Mouse (Mus musculus) layer of hippocampus, adult 9-10 months (tissue): ENCODE data around the gene Lgr6.

ENCODE experiments used
- DNase-seq: peaks from one replicate; pipeline ENCODE4 v3.0.0; 2022; ENCODE audit warnings: low spot score

The Lgr6 gene

DNA sequence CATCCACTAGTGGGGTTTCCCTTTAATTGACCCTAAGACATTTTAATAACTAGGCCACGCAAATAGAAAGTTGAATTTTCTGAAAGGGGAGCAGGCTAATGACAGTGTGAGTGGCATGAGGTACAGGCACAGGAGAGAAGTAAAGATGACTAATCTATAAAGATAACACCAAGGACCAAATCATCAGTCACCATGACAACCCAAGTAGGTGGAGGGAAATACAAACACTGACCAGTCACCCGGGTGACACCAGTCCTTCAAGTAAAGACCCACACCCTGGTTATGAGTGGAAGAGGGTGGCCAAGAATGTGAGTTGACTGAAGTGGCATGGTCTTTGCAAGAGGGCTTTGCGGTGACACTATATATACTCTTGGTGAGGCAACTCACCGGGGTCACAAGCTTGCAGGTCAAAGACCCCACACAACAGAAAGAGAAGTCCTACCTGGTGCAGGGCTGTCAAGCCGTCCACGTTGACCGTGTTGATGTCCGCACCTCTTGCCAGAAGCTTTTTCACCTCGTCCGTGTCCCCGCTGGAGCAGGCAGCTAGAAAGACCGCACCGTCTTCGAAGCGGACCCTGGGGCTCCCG lies 149.9 kb downstream of the Lgr6 start:
- no peak for DNase-seq

DNA sequence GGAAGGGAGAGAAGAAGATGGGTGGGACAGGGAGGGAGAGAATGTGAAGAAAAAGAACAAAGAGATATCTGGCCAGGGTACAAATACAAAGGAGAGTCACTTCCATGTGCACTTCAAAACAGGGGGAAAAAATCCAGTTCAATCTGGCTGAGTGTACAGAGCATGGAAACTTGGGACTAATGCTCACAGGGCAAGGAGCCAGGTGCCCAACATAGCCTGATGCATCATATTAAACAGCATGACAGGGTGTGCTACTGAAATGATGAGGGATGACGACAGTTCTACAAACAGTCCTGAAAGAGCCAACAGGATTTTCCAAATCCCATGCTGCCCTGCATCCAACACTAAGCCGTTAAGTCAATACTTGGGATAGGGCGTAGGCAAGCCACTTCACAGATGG lies 155.1 kb downstream of the Lgr6 start:
- DNase-seq, result no peak

DNA sequence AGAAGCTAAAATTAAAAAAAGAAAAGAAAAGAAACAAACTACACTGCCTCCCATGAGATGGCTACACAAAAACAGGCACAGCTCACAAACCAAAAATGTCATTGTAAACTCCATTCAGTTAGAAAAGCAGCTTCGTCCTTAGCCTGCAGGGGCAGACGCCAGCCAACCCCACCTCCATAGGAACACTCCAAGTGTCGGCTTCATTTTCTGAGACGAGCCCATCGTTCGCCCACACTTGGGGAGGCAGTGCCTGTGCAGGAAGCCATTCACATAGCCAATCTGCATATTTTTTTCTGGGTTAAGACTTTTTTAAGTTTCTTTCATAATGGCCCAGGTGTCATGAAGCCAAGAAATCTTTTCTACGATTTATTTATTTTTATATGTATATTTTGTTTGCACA lies 157.5 kb downstream of the Lgr6 start:
- no peak for DNase-seq

DNA sequence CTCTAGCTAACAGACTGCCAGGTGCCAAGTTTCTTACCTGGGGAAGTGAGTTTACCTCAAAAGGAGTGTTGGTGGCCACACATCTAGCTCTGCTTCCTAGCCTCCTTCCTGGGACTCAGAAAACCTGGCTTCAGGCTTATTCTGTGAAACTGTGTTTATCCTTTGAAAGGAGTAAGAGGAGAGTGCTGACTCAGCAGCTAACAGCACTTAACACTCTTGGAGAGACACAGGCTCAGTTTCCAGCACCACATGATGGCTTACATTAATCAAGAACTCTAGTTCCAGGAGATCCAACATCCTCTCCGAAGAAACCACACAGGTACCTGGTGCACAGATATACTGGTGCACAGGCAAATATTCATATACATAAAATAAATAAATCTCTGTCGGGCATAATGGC lies 162.2 kb downstream of the Lgr6 start:
- DNase-seq, result no peak

DNA sequence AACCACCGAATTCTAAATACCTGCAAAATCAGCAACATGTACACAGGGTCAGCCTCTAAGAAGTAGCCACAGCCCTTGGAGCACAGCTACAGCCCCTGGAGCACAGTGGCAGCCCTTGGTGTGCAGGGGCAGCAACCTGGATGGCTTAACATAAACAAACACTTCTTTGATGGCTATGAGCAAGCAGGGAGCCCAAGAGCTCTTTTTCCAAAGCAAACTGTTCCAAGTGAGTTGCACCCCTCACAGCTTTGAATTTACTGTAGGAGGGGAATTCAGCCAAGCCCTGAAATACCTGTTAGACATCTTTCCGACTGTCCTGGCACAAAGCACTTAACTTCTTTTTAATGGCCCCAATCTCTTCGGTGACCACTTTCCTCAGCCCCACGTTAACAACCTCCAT lies 164.2 kb downstream of the Lgr6 start:
- DNase-seq, result no peak

DNA sequence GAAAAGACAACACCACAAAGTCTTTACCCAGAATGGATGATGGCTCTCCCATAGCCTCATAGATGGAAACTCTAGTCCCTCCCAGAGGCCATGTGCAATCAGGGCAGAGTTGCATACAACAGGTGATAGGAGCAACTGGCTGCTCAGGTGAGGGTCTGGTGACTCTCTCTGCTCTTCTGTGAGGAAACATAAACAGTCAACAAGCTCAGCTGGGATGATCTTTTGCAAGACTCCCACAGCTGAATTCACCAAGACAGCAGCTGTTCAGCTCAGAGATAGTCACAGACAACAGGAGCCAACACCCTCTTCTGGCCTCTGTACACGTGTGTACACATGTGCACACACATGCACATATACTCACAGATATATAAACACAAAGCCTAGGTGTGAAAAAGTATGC lies 166.8 kb downstream of the Lgr6 start:
- no peak for DNase-seq

DNA sequence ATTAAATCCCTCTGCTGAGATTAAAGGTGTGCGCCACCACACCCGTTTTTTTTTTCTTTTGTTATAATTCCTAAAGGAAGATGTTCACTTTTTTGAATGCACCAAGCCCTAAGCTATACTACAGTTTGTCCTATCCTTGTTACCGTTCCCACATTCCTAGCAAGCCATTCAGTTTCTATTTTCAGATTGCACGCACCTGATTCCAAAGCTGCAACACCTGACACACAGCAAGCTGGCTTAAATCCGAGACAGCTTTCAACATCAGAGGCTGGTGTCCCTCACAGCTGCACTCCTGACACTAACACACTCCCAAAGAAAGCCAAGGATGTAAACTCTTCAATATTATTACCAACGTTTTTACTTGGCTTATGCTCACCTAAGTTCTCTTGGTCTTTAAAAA lies 168.7 kb downstream of the Lgr6 start:
- no peak for DNase-seq
